Mouse (Mus musculus): ENCODE measurements around the gene Crim1. TPM values are rescaled to one million over a fixed set of nuclear protein-coding genes. Genes with fewer than 3 reads are reported as not detected.

Gene Crim1
- polyA plus RNA-seq, 1 experiment: 54.2 TPM

DNA sequence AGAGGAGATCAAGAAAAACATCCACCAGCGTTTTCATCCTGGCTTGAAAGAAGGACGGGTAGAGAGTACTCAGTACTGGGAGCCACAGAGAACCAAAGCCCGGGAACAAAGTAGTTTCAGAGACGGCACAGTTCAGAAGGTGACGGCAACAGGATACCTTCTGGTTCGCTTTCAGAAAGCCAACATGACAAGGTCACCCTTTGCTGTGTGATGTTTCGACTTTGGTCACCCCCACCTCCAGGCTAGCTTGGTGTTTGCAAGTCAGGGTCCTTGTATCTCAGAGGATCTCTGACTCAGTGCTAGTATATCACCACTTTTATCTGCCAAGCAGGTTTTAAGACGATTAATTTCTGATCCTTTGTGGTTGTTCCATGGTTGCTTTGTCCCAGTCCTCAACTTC, 225.0 kb downstream of the Crim1 start:
- Histone ChIP-seq H3K27ac (ENCODE audit: insufficient read depth, low read depth, low read length) (no peak overlapping the region), H3K27me3 (replicated peaks; ENCODE audit: control insufficient read depth, insufficient read depth, low read length) (no peaks in the 10 kb centered on the region), H3K36me3 (ENCODE audit: control insufficient read depth, insufficient read depth, low read length) (no peaks in the 10 kb centered on the region), H3K4me1 (ENCODE audit: control insufficient read depth, insufficient read depth, low read length) (no peaks in the 10 kb centered on the region), H3K4me3 (ENCODE audit: insufficient read depth, low read depth, low read length) (no peak overlapping the region)
- WGBS: 60% methylated on average over 8 of the region's 8 CpGs
- DNase-seq: no peak
- TF ChIP-seq POLR2A (IDR thresholded peaks at IDR 0.05; ENCODE audit: low read depth, low read length) (no peak), CTCF (conservative IDR thresholded peaks at IDR 0.05; ENCODE audit: insufficient read depth, insufficient read length, low read depth, low read length) (no peak)

Other genes with a start within 250 kb of the Crim1 start
- gene Fez2, start 217.9 kb downstream of the Crim1 start, polyA plus RNA-seq (2012; rRNA removed): 37.1 and 42.9 TPM in 2 replicates